Mouse (Mus musculus): ENCODE measurements around the gene Tnfaip8l1. TPM values are rescaled to one million over a fixed set of nuclear protein-coding genes. Genes with fewer than 3 reads are reported as not detected.

Gene Tnfaip8l1
- polyA plus RNA-seq, 1 experiment = 2.3 TPM

DNA sequence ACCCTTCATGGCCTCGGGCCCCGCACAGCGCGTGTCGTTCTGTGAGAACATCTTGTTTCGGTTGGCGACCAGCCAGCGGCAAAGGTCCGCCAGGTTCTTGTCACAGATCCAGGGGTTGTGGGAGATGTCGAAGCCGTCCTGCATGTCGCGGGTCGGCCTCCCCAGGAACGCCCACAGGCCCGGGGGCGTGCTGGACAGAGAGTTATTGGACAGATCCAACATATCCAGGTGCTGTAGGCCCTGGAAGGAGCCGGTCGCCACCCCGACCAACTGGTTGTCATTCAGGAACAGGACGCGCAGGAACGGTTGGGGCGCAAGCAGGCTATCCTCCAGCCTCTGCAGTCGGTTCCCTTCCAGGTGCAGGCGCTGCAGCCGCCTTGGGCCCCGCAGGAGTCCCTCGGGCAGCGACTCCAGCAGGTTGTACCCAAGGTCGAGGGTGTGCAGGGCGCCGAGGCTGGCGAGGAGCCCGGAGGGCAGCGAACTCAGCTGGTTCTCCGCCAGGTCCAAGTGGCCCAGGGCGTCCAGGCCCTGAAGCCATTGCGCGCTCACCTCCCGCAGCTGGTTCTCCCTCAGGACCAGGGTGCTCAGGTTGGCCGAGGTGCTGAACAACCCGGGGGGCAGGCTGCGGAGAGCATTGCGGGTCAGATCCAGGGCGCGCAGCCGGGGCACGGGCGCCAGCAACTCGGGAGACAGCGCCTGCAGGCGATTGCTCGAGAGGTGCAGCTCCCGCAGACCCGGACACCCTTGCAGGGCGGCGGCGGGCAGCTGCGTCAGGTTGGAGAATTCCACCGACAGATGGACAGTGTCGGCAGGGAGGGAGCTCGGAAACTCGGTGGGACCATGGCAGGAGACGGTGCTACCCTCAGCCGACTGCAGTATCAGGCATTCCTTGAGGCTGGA is 42.0 kb upstream of the Tnfaip8l1 start:
- Histone ChIP-seq H3ac (ENCODE audit: control insufficient read depth, insufficient read length) (no peak overlapping the region), H3K27me3 (ENCODE audit: control insufficient read depth, insufficient read depth, insufficient read length) (peaks cover 40% of the 10 kb centered on the region), H3K4me2 (ENCODE audit: low read depth) (no peak overlapping the region), H3K79me2 (ENCODE audit: control insufficient read depth, insufficient read depth) (no peaks in the 10 kb centered on the region), H3K4me3 (no peak overlapping the region), H3K36me3 (ENCODE audit: control insufficient read depth, insufficient read depth) (no peaks in the 10 kb centered on the region)
- TF ChIP-seq MYOD1 (IDR thresholded peaks at IDR 0.05; ENCODE audit: control insufficient read depth in 1 of 3, insufficient read length in 2 of 3, low read depth in 2 of 3) = no peak
- no peak for TF ChIP-seq TCF3 (IDR thresholded peaks at IDR 0.05; ENCODE audit: insufficient read length, low read depth)

DNA sequence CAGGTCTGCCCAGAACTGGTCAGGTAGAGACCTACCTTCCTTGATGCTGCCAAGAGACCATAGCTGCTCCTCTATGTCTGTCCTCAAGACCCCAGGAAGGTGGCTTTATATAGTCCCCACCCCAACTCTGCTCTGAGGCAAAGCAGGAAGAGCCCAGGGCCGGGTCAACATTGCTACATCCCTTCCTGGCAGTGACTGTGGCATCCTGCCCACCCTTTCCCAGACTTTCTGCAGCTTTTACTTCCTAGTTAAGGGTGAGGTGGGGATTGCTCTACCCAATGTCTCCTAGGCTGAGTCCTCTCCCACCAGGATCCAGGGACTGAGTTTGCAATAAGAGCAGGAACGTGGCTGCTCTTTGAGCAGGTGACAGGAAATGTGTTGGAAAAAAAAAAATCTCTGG is 40.5 kb upstream of the Tnfaip8l1 start, which contains the start of gene Lrg1:
Gene Lrg1 (minus strand): TSS at position 176 of the 400 bp plus-strand sequence.
- H3K4me2 ChIP-seq (ENCODE audit: low read depth) = no peak within 1 kb of the TSS
- no peak within 1 kb of the TSS for H3ac ChIP-seq (ENCODE audit: control insufficient read depth, insufficient read length)
- peaks cover 41% of the 10 kb centered on the region for H3K27me3 ChIP-seq (ENCODE audit: control insufficient read depth, insufficient read depth, insufficient read length)
- H3K79me2 ChIP-seq (ENCODE audit: control insufficient read depth, insufficient read depth) = no peaks in the 10 kb centered on the region
- no peak for TF ChIP-seq MYOG (IDR thresholded peaks at IDR 0.05; ENCODE audit: control insufficient read depth in 1 of 3, insufficient read depth in 1 of 3, insufficient read length in 2 of 3, low read depth in 2 of 3)
- no peak for TF ChIP-seq SRF (IDR thresholded peaks at IDR 0.05; ENCODE audit: control insufficient read depth, insufficient read length, low read depth)
- no peak for TF ChIP-seq MAX (IDR thresholded peaks at IDR 0.05; ENCODE audit: low read depth)
- no peak for TF ChIP-seq MYOD1 (IDR thresholded peaks at IDR 0.05; ENCODE audit: control insufficient read depth in 1 of 3, insufficient read length in 2 of 3, low read depth in 2 of 3)
- no peak for TF ChIP-seq TCF3 (IDR thresholded peaks at IDR 0.05; ENCODE audit: insufficient read length, low read depth)
- no peak for TF ChIP-seq USF1 (IDR thresholded peaks at IDR 0.05; ENCODE audit: low read depth)
- no peak for TF ChIP-seq REST (IDR thresholded peaks at IDR 0.05; ENCODE audit: insufficient read depth, insufficient read length)
- TF ChIP-seq CEBPB (IDR thresholded peaks at IDR 0.05; ENCODE audit: insufficient read depth, poor library complexity, severe bottlenecking) = no peak
- TF ChIP-seq POLR2AphosphoS2 (IDR thresholded peaks at IDR 0.05; ENCODE audit: insufficient read length, low read depth) = no peak
- TF ChIP-seq TCF12 (IDR thresholded peaks at IDR 0.05; ENCODE audit: insufficient read depth, poor library complexity, severe bottlenecking) = no peak
- TF ChIP-seq POLR2A (IDR thresholded peaks at IDR 0.05; ENCODE audit: insufficient read length, low read depth) = no peak
- TF ChIP-seq E2F4 (IDR thresholded peaks at IDR 0.05; ENCODE audit: insufficient read depth) = no peak
- no peaks in the 10 kb centered on the region for H3K36me3 ChIP-seq (ENCODE audit: control insufficient read depth, insufficient read depth)
- H3K4me3 ChIP-seq = no peak within 1 kb of the TSS

DNA sequence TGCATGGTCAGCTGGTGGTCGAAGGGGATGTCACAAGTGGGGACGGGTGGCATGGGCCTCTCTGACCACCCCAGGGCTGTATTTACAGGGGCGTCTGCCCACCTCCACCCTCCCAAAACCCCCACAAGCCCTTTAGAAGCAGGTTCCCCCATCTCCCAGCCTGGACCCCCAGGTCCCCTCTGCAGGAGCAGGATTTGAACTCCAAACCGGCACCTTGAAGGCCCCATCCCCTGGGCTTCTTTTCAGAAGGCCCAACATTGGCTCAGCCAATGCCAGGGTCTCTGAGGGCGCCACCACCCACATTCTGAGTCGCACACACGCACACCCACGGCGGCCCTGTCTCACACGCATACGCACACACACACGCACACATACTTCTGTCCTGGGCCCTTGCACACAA is 39.1 kb upstream of the Tnfaip8l1 start:
- H3K4me3 ChIP-seq = no peak overlapping the region
- TF ChIP-seq E2F4 (IDR thresholded peaks at IDR 0.05; ENCODE audit: insufficient read depth) (no peak), USF1 (IDR thresholded peaks at IDR 0.05; ENCODE audit: low read depth) (no peak), REST (IDR thresholded peaks at IDR 0.05; ENCODE audit: insufficient read depth, insufficient read length) (no peak), MYOD1 (IDR thresholded peaks at IDR 0.05; ENCODE audit: control insufficient read depth in 1 of 3, insufficient read length in 2 of 3, low read depth in 2 of 3) (no peak), POLR2AphosphoS2 (IDR thresholded peaks at IDR 0.05; ENCODE audit: insufficient read length, low read depth) (no peak), TCF3 (IDR thresholded peaks at IDR 0.05; ENCODE audit: insufficient read length, low read depth) (no peak), POLR2A (IDR thresholded peaks at IDR 0.05; ENCODE audit: insufficient read length, low read depth) (no peak), SRF (IDR thresholded peaks at IDR 0.05; ENCODE audit: control insufficient read depth, insufficient read length, low read depth) (no peak), CEBPB (IDR thresholded peaks at IDR 0.05; ENCODE audit: insufficient read depth, poor library complexity, severe bottlenecking) (no peak), TCF12 (IDR thresholded peaks at IDR 0.05; ENCODE audit: insufficient read depth, poor library complexity, severe bottlenecking) (no peak), MAX (IDR thresholded peaks at IDR 0.05; ENCODE audit: low read depth) (no peak), MYOG (IDR thresholded peaks at IDR 0.05; ENCODE audit: control insufficient read depth in 1 of 3, insufficient read depth in 1 of 3, insufficient read length in 2 of 3, low read depth in 2 of 3) (no peak)
- no peak overlapping the region for H3ac ChIP-seq (ENCODE audit: control insufficient read depth, insufficient read length)
- H3K27me3 ChIP-seq (ENCODE audit: control insufficient read depth, insufficient read depth, insufficient read length) = peaks cover 49% of the 10 kb centered on the region
- no peaks in the 10 kb centered on the region for H3K79me2 ChIP-seq (ENCODE audit: control insufficient read depth, insufficient read depth)
- H3K36me3 ChIP-seq (ENCODE audit: control insufficient read depth, insufficient read depth) = no peaks in the 10 kb centered on the region
- no peak overlapping the region for H3K4me2 ChIP-seq (ENCODE audit: low read depth)

DNA sequence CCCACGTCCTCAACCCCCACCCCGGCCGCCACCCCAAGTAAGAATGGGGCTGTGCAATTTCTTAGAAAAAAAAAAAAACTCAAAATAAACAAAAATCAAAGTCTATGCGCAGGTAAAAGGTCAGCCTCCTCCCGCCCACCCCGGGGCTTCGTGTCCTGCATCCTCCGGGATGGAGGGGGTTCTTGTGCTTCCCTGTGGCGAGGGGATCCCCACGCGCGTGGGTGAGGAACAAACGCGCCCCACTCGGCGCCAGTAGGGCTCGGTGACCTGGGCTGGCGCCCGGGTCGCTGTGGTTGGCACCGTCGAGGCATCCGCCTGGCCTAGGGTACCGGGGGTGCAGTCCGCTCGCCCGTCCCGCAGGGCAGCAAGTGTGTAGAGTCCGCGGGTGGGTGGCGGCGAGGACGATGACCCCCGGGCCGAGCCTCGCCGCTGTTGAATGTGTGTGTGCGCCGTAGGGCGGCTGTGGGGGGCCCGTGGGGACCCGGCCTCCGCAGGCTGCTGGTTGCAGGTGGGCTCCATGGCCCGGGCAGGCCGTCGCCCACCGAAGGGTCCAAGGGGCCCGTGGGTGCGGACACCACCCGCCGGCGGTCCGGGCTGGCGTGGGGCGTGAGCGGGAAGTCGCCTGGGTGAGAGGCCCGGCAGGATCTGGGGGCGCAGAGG is 38.5 kb upstream of the Tnfaip8l1 start:
- Histone ChIP-seq H3K36me3 (ENCODE audit: control insufficient read depth, insufficient read depth) (no peaks in the 10 kb centered on the region), H3K4me3 (no peak overlapping the region), H3ac (ENCODE audit: control insufficient read depth, insufficient read length) (no peak overlapping the region), H3K4me2 (ENCODE audit: low read depth) (no peak overlapping the region), H3K27me3 (ENCODE audit: control insufficient read depth, insufficient read depth, insufficient read length) (peaks cover 52% of the 10 kb centered on the region), H3K79me2 (ENCODE audit: control insufficient read depth, insufficient read depth) (no peaks in the 10 kb centered on the region)
- TF ChIP-seq CEBPB (IDR thresholded peaks at IDR 0.05; ENCODE audit: insufficient read depth, poor library complexity, severe bottlenecking) = no peak
- no peak for TF ChIP-seq TCF3 (IDR thresholded peaks at IDR 0.05; ENCODE audit: insufficient read length, low read depth)
- no peak for TF ChIP-seq MAX (IDR thresholded peaks at IDR 0.05; ENCODE audit: low read depth)
- TF ChIP-seq E2F4 (IDR thresholded peaks at IDR 0.05; ENCODE audit: insufficient read depth) = no peak
